Mouse (Mus musculus) bone marrow macrophage, adult 2 months (primary cell): ENCODE measurements around the gene Itgb7. TPM values are rescaled to one million over a fixed set of nuclear protein-coding genes. Genes with fewer than 3 reads are reported as not detected.
"Not testable (repeated sequence)": the region's sequence is repeated elsewhere in the genome, so short reads cannot be mapped to it uniquely, and the experiment has no call there.

Experiments
- H3K27ac ChIP-seq: 2 replicates; pipeline ENCODE4 v1.5.1; 2012; ENCODE audit warnings: low read depth, low read length; ENCODE audit not compliant: insufficient read depth
- H3K4me1 ChIP-seq: 2 replicates; pipeline ENCODE4 v1.6.1; 2012; ENCODE audit warnings: low read length; ENCODE audit not compliant: control insufficient read depth, insufficient read depth
- H3K4me3 ChIP-seq: 2 replicates; pipeline ENCODE4 v1.5.1; 2012; ENCODE audit warnings: mild to moderate bottlenecking, low read length, moderate library complexity; ENCODE audit not compliant: insufficient read depth
- CTCF ChIP-seq: IDR thresholded peaks from 2 replicates; pipeline ENCODE4 v1.5.1; 2012; ENCODE audit warnings: low read depth, mild to moderate bottlenecking, low read length, moderate library complexity
- POLR2A ChIP-seq: IDR thresholded peaks from 2 replicates; pipeline ENCODE4 v1.6.1; 2012; ENCODE audit warnings: mild to moderate bottlenecking, low read depth, low read length, borderline replicate concordance
- polyA plus RNA-seq: library from polyadenylated mRNA; stranded (reverse); fragments of >200 nt; gene quantifications from 2 replicates; pipeline ENCODE4 v1.2.4, GENCODE M21; 2012; ENCODE audit not compliant: missing spikeins, insufficient read depth, insufficient read length

The Itgb7 gene
- polyA plus RNA-seq, 1 experiment = 35.8 TPM

DNA sequence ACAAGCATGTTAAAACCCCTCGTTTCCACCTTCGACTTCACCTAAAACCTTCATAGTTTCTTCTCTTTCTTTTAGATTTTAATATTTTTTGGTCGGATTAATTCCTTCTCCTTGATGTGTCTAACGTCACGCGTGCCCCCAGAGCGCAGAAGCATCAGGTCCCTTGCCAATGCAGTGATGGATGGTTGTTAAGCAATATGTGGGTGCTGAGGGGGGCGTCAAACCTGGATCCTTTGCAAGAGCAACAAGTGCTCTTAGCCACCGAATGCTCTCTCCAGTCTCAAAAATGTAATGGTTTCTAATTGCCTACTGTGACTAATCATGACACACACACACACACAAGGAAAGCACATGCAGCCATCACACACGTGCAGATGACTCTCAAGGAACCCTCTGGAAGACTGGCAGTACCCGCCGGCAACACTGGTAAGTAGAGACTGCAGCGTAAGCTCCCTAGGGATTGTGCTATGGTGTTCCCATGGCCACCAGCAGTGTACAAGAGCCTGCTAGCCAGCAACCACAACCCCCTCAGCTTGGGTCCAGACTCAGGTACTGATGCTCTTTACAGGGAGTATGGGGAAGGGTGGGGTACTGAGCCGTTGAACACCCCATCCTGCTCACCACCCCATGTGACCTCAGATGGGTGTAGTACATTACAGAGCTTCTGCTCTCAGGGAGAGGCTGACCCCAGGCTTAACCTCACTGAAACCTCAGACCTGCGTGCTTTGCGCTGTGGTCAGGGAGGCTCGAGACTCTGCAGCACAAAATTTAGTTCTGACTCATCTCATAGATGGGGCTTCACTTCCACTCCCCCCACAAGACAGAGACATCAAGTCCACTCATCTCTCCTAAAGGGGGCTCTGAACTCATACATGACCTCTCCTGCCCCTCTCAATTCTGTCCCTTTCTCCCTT, 1.1 kb downstream of the Itgb7 start:
- Histone ChIP-seq H3K4me1 (peaks cover 38% of the 10 kb centered on the region), H3K27ac (no peak overlapping the region), H3K4me3 (no peak overlapping the region)
- TF ChIP-seq CTCF (no peak), POLR2A (no peak)

DNA sequence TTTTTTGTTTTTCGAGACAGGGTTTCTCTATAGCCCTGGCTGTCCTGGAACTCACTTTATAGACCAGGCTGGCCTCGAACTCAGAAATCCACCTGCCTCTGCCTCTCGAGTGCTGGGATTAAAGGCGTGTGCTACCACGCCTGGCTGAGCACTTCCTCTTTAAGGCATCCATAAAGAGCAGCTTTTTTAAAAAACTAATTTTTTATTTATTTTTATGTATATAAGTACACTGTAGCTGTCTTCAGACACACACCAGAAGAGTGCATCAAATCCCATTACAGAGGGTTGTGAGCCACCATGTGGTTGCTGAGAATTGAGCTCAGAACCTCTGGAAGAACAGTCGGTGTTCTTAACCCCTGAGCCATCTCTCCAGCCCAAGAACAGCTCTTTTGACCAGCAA, 6.1 kb downstream of the Itgb7 start:
- H3K4me3 ChIP-seq, H3K4me1 ChIP-seq, H3K27ac ChIP-seq: not testable (repeated sequence)

DNA sequence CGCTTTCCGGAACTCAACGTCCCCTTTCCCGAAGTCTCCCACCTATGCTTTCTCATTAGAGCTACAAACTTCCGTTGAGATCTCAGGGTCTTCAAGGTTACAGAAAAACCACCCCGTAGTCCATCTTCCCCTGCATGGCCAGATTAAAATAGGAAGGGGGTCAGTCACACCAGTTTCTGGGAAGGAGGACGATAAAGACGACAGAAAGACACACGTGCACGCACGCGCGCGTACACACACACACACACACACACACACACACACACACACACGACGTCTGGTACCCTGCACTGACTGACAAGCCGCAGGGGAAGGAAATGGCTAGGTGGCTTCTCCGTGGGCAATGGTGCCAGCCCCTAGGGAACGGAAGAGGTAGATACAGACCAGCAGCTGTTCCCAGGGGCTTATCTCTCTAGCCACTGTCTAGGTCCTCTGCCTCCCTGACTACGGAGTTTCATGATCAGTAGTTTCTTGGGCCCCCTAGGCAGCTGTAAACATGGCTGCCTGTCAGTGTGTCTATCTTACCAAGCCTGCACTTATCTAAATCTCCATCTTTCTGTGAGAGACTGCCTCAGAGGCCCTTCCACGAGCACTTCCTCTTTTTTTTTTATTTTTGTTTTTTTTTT, 6.6 kb downstream of the Itgb7 start:
- no peak overlapping the region for H3K27ac ChIP-seq
- H3K4me3 ChIP-seq = peak overlapping the region; percentile 44
- H3K4me1 ChIP-seq = peaks cover 3% of the 10 kb centered on the region
- TF ChIP-seq CTCF = no peak
- TF ChIP-seq POLR2A = no peak

- Histone ChIP-seq H3K4me1 (peaks cover 3% of the 10 kb centered on the region), H3K27ac (no peak overlapping the region), H3K4me3 (peak overlapping the region; percentile 44)
- TF ChIP-seq CTCF = peak; percentile 44; the same call in 1 of the 2 replicates
- TF ChIP-seq POLR2A = no peak
Observed at GRCm38 (mm10) chr15:102224186-102224991, 7.4 kb downstream of the Itgb7 start.

GRCm38 (mm10) chr15:102222386-102222785, 9.4 kb downstream of the Itgb7 start:
- Histone ChIP-seq H3K4me3 (no peak overlapping the region), H3K27ac (no peak overlapping the region), H3K4me1 (peaks cover 3% of the 10 kb centered on the region)
- no peak for TF ChIP-seq POLR2A
- TF ChIP-seq CTCF = no peak

DNA sequence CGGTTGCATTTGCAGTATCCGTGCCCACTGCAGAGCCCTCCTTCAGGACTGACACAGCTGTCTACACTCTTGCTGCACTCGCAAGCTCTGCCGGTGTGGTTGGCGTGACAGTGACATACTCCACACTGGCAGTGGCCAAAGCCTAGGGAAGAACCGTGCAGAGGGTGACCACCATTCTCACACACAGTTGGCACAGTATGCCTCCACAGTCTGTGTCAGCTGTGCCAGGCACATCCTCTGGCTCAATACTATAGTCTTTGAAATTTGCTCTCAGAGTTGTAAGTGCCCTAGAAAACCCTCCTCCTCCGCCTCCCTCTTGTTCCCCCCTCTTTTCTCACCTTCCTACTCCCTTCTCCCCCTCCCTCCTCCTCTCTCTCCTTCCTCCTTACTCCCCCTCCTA, 14.4 kb downstream of the Itgb7 start:
- TF ChIP-seq POLR2A = no peak
- no peak for TF ChIP-seq CTCF
- H3K4me1 ChIP-seq = no peaks in the 10 kb centered on the region
- H3K27ac ChIP-seq = no peak overlapping the region
- no peak overlapping the region for H3K4me3 ChIP-seq

GRCm38 (mm10) chr15:102216459-102217228, 15.1 kb downstream of the Itgb7 start:
- H3K4me1 ChIP-seq = no peaks in the 10 kb centered on the region
- H3K27ac ChIP-seq = no peak overlapping the region
- H3K4me3 ChIP-seq = no peak overlapping the region
- TF ChIP-seq CTCF = no peak
- TF ChIP-seq POLR2A = no peak

DNA sequence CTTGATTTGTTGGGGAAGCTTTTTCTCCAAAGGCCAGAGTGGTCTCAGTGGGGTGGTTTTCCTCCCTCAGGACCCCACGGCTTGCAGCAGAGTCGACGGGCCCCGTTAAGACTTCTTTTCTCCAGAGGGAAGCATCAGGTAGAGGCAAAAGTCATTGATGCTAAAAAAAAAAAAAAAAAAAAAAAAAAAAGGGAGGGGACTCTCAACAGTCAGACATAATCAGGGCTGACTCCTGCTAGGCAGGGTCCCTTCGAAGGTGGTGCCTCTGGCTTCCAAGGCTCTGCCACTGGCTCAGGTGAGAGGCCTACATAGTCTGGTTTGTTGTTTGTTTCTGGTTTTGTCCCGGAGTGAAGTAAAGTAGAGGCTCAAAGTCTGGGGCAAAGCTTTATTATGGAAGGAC, 16.1 kb downstream of the Itgb7 start:
- TF ChIP-seq CTCF = no peak
- TF ChIP-seq POLR2A = no peak
- H3K27ac ChIP-seq = no peak overlapping the region
- H3K4me1 ChIP-seq = no peaks in the 10 kb centered on the region
- no peak overlapping the region for H3K4me3 ChIP-seq

GRCm38 (mm10) chr15:102214132-102214531, 17.6 kb downstream of the Itgb7 start:
- no peak overlapping the region for H3K27ac ChIP-seq
- no peak overlapping the region for H3K4me3 ChIP-seq
- no peaks in the 10 kb centered on the region for H3K4me1 ChIP-seq
- no peak for TF ChIP-seq CTCF
- no peak for TF ChIP-seq POLR2A

GRCm38 (mm10) chr15:102211895-102212294, 19.8 kb downstream of the Itgb7 start:
- no peak overlapping the region for H3K27ac ChIP-seq
- TF ChIP-seq CTCF = no peak
- TF ChIP-seq POLR2A = no peak
- no peaks in the 10 kb centered on the region for H3K4me1 ChIP-seq
- no peak overlapping the region for H3K4me3 ChIP-seq
